Mouse (Mus musculus): ENCODE data around the gene Kcnma1. TPM values are rescaled to one million over a fixed set of nuclear protein-coding genes. Genes with fewer than 3 reads are reported as not detected.

Kcnma1 gene
- polyA plus RNA-seq, 1 experiment, result 75.1 TPM

DNA sequence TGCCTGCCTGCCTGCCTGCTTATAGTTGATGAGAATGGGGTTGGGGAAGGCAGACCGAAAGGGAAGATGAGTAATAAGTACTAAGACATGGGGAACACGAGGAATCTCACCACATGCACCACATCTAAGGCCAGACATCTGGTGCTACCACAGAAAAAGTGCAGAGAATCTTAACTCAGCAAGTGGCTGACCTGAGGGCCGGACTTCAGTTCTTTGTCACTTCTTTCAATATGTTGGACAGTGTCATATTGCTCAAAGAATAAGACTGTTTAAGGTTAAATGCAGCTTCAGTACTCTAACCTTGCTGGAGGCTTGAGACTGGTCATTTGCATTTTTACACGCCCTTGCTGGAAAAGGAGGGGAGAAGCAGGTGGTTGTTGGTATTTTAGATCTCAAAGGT, 555.7 kb downstream of the Kcnma1 start:
- WGBS, result 81% methylated on average over 4 of the region's 4 CpGs
- Histone ChIP-seq H3K4me1 (ENCODE audit: control insufficient read depth, insufficient read depth, low read length) (peaks cover 3% of the 10 kb centered on the region; the same call in 1 of the 2 replicates), H3K4me3 (ENCODE audit: insufficient read depth, low read depth, low read length) (no peak overlapping the region), H3K27ac (ENCODE audit: insufficient read depth, low read depth, low read length) (no peak overlapping the region)
- TF ChIP-seq CTCF (IDR thresholded peaks at IDR 0.05; ENCODE audit: insufficient read depth, low read depth, low read length), result no peak
- TF ChIP-seq POLR2A (IDR thresholded peaks at IDR 0.05; ENCODE audit: insufficient read depth, low read depth, low read length), result no peak

- Histone ChIP-seq H3K4me3 (ENCODE audit: insufficient read depth, low read depth, low read length) (no peak overlapping the region), H3K27ac (ENCODE audit: insufficient read depth, low read depth, low read length) (no peak overlapping the region), H3K4me1 (ENCODE audit: control insufficient read depth, insufficient read depth, low read length) (no peaks in the 10 kb centered on the region)
- WGBS, result 87% methylated on average over 6 of the region's 6 CpGs
- TF ChIP-seq CTCF (IDR thresholded peaks at IDR 0.05; ENCODE audit: insufficient read depth, low read depth, low read length) (no peak), POLR2A (IDR thresholded peaks at IDR 0.05; ENCODE audit: insufficient read depth, low read depth, low read length) (no peak)
Measured at GRCm38 (mm10) chr14:23451681-23452080, 562.6 kb downstream of the Kcnma1 start.

DNA sequence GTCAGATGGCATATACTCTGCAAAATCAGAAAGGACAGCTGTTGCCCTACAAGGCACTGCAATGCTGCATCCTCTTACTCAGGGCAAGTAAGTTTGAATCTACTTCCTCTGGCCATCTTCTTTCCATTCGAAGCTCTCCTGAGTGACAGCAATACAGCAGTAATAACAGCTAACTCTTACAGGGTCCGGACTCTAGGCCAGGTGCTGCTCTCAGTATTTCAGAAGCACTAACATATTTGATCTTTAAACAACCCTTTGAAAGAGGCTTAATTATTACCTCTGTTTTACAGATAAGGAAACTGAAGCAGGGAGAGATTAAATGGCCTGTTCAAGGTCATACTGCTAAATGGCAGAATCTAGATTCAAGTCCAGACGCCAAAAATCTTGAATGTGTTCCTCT, 576.8 kb downstream of the Kcnma1 start:
- no peaks in the 10 kb centered on the region for H3K4me1 ChIP-seq (ENCODE audit: control insufficient read depth, insufficient read depth, low read length)
- H3K4me3 ChIP-seq (ENCODE audit: insufficient read depth, low read depth, low read length), result no peak overlapping the region
- TF ChIP-seq POLR2A (IDR thresholded peaks at IDR 0.05; ENCODE audit: insufficient read depth, low read depth, low read length) (no peak), CTCF (IDR thresholded peaks at IDR 0.05; ENCODE audit: insufficient read depth, low read depth, low read length) (no peak)
- no peak overlapping the region for H3K27ac ChIP-seq (ENCODE audit: insufficient read depth, low read depth, low read length)
- 84% methylated on average over 3 of the region's 3 CpGs for WGBS

- Histone ChIP-seq H3K4me3 (ENCODE audit: insufficient read depth, low read depth, low read length) (no peak overlapping the region), H3K27ac (ENCODE audit: insufficient read depth, low read depth, low read length) (no peak overlapping the region), H3K4me1 (ENCODE audit: control insufficient read depth, insufficient read depth, low read length) (no peaks in the 10 kb centered on the region)
- TF ChIP-seq POLR2A (IDR thresholded peaks at IDR 0.05; ENCODE audit: insufficient read depth, low read depth, low read length) (no peak), CTCF (IDR thresholded peaks at IDR 0.05; ENCODE audit: insufficient read depth, low read depth, low read length) (no peak)
- WGBS, result 82% methylated on average over 8 of the region's 8 CpGs
Measured at GRCm38 (mm10) chr14:23435861-23436260, 578.4 kb downstream of the Kcnma1 start.

DNA sequence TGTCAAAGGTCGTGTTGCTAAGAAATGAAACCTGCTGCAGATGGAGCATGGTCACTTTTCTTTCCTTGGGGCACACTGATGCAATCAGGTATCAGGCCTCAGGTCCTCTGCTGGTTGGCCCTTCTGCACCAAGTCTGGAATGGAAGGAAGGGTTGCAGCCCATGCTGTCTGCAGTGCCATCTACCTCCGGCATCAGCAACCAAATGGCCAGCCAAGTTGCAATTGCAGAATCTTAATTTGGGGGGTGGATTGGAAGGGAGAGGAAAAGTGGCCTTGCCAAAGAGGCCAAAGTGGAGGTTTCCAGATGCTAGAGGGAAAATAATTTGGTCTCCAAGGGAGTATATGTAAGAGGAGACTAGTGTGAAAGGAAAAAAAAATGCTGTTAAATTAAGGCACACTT, 584.3 kb downstream of the Kcnma1 start:
- Histone ChIP-seq H3K4me3 (ENCODE audit: insufficient read depth, low read depth, low read length) (no peak overlapping the region), H3K4me1 (ENCODE audit: control insufficient read depth, insufficient read depth, low read length) (no peaks in the 10 kb centered on the region), H3K27ac (ENCODE audit: insufficient read depth, low read depth, low read length) (no peak overlapping the region)
- TF ChIP-seq CTCF (IDR thresholded peaks at IDR 0.05; ENCODE audit: insufficient read depth, low read depth, low read length), result no peak
- TF ChIP-seq POLR2A (IDR thresholded peaks at IDR 0.05; ENCODE audit: insufficient read depth, low read depth, low read length), result no peak
- 74% methylated on average over 2 of the region's 2 CpGs for WGBS

DNA sequence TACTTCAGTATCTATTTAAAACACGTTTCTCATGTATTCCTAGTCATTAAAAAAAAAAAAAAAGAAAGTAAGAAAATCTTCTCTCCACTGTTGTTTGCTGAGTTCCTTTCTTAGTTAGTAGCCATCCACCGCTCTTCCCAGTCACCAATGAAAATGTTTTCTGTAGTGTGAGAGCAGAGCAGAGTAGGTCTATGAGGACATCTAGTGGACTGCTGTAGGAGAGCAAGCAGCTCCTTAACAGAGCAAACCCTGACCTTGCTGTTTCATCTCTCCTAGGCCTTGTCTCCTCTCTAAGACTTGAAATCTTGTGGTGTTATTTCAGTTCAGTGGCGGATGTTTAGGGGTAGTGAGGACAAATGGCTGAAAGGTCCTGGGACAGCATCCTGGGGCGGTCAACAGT, 585.2 kb downstream of the Kcnma1 start:
- TF ChIP-seq POLR2A (IDR thresholded peaks at IDR 0.05; ENCODE audit: insufficient read depth, low read depth, low read length), result no peak
- no peak for TF ChIP-seq CTCF (IDR thresholded peaks at IDR 0.05; ENCODE audit: insufficient read depth, low read depth, low read length)
- H3K4me1 ChIP-seq (ENCODE audit: control insufficient read depth, insufficient read depth, low read length), result no peaks in the 10 kb centered on the region
- no peak overlapping the region for H3K27ac ChIP-seq (ENCODE audit: insufficient read depth, low read depth, low read length)
- WGBS, result 53% methylated on average over 4 of the region's 4 CpGs
- no peak overlapping the region for H3K4me3 ChIP-seq (ENCODE audit: insufficient read depth, low read depth, low read length)

GRCm38 (mm10) chr14:23422481-23423040, 591.7 kb downstream of the Kcnma1 start:
- TF ChIP-seq CTCF (IDR thresholded peaks at IDR 0.05; ENCODE audit: insufficient read depth, low read depth, low read length) (no peak), POLR2A (IDR thresholded peaks at IDR 0.05; ENCODE audit: insufficient read depth, low read depth, low read length) (no peak)
- H3K4me1 ChIP-seq (ENCODE audit: control insufficient read depth, insufficient read depth, low read length), result no peaks in the 10 kb centered on the region
- H3K27ac ChIP-seq (ENCODE audit: insufficient read depth, low read depth, low read length), result no peak overlapping the region
- H3K4me3 ChIP-seq (ENCODE audit: insufficient read depth, low read depth, low read length), result no peak overlapping the region
- 59% methylated on average over 12 of the region's 12 CpGs for WGBS

DNA sequence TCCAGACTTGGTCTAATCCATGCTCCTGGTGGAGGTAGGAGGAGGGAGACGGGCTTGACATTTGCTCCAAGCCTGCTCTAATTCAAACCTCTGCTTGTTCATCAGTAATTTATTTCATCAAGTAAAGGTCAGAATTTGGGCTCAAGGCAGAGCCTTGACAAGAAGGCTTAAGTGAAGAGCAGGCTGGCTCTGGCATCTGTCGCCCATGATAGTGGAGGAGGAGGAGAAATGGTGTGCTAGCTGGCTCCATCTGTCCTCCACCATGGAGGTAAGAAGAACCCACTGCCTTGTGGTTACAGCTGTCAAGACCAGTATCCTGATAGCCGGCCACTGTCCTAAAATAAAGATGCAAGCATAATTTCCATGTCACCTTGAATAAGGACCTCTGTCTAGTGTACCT, 595.3 kb downstream of the Kcnma1 start:
- TF ChIP-seq POLR2A (IDR thresholded peaks at IDR 0.05; ENCODE audit: insufficient read depth, low read depth, low read length) (no peak), CTCF (IDR thresholded peaks at IDR 0.05; ENCODE audit: insufficient read depth, low read depth, low read length) (no peak)
- H3K4me3 ChIP-seq (ENCODE audit: insufficient read depth, low read depth, low read length), result no peak overlapping the region
- H3K27ac ChIP-seq (ENCODE audit: insufficient read depth, low read depth, low read length), result no peak overlapping the region
- H3K4me1 ChIP-seq (ENCODE audit: control insufficient read depth, insufficient read depth, low read length), result no peaks in the 10 kb centered on the region
- WGBS, result 91% methylated on average over 3 of the region's 3 CpGs

- TF ChIP-seq POLR2A (IDR thresholded peaks at IDR 0.05; ENCODE audit: insufficient read depth, low read depth, low read length) (no peak), CTCF (IDR thresholded peaks at IDR 0.05; ENCODE audit: insufficient read depth, low read depth, low read length) (no peak)
- 91% methylated on average over 2 of the region's 2 CpGs for WGBS
- no peaks in the 10 kb centered on the region for H3K4me1 ChIP-seq (ENCODE audit: control insufficient read depth, insufficient read depth, low read length)
- no peak overlapping the region for H3K4me3 ChIP-seq (ENCODE audit: insufficient read depth, low read depth, low read length)
- H3K27ac ChIP-seq (ENCODE audit: insufficient read depth, low read depth, low read length), result no peak overlapping the region
Measured at GRCm38 (mm10) chr14:23407051-23407450, 607.2 kb downstream of the Kcnma1 start.

Measured in olfactory bulb, adult 2 months (tissue).